Mouse (Mus musculus): Measurements from ENCODE around the gene Gm20388.

Gene Gm20388

GRCm38 (mm10) chr8:121104049-121104818, 1193.6 kb downstream of the Gm20388 start:
- peak; percentile 78 for DNase-seq (ENCODE audit: low spot score)

- peak; percentile 99 for DNase-seq (ENCODE audit: low spot score)
Measured at GRCm38 (mm10) chr8:121107668-121108656, 1197.3 kb downstream of the Gm20388 start, which contains the start of gene Mthfsd. Gene Mthfsd, minus strand, starts transcription at chr8:121108392.

- DNase-seq (ENCODE audit: low spot score): no peak
Measured at GRCm38 (mm10) chr8:121108657-121109056, 1198.0 kb downstream of the Gm20388 start.

GRCm38 (mm10) chr8:121111145-121111907, 1200.7 kb downstream of the Gm20388 start:
- DNase-seq (ENCODE audit: low spot score): no peak

GRCm38 (mm10) chr8:121113261-121113660, 1202.6 kb downstream of the Gm20388 start:
- peak; percentile 97 for DNase-seq (ENCODE audit: low spot score)

GRCm38 (mm10) chr8:121115136-121115535, 1204.5 kb downstream of the Gm20388 start:
- no peak for DNase-seq (ENCODE audit: low spot score)

- DNase-seq (ENCODE audit: low spot score): peak; percentile 70
Measured at GRCm38 (mm10) chr8:121115948-121116347, 1205.3 kb downstream of the Gm20388 start, which contains the start of gene Foxc2. Gene Foxc2, plus strand, starts transcription at chr8:121116171.

GRCm38 (mm10) chr8:121116591-121117185, 1206.0 kb downstream of the Gm20388 start:
- DNase-seq (ENCODE audit: low spot score): no peak

- DNase-seq (ENCODE audit: low spot score): no peak
Measured at GRCm38 (mm10) chr8:121117186-121117651, 1206.6 kb downstream of the Gm20388 start.

GRCm38 (mm10) chr8:121117906-121118305, 1207.3 kb downstream of the Gm20388 start:
- no peak for DNase-seq (ENCODE audit: low spot score)

GRCm38 (mm10) chr8:121118634-121119420, 1208.2 kb downstream of the Gm20388 start:
- DNase-seq (ENCODE audit: low spot score): no peak

- DNase-seq (ENCODE audit: low spot score): no peak
Measured at GRCm38 (mm10) chr8:121119635-121120455, 1209.2 kb downstream of the Gm20388 start.

- DNase-seq (ENCODE audit: low spot score): no peak
Measured at GRCm38 (mm10) chr8:121120456-121121419, 1210.1 kb downstream of the Gm20388 start.

- DNase-seq (ENCODE audit: low spot score): no peak
Measured at GRCm38 (mm10) chr8:121121704-121122103, 1211.1 kb downstream of the Gm20388 start.

GRCm38 (mm10) chr8:121122368-121122767, 1211.7 kb downstream of the Gm20388 start:
- no peak for DNase-seq (ENCODE audit: low spot score)

GRCm38 (mm10) chr8:121123113-121123512, 1212.5 kb downstream of the Gm20388 start:
- no peak for DNase-seq (ENCODE audit: low spot score)

GRCm38 (mm10) chr8:121124547-121125239, 1214.1 kb downstream of the Gm20388 start:
- no peak for DNase-seq (ENCODE audit: low spot score)

Data from urinary bladder, postnatal 25 days (tissue).